Mouse (Mus musculus): Measurements from ENCODE around the gene Sesn2. TPM values are rescaled to one million over a fixed set of nuclear protein-coding genes. Genes with fewer than 3 reads are reported as not detected.

Sesn2 gene
- polyA plus RNA-seq, 1 experiment, result 21.5 TPM

GRCm38 (mm10) chr4:132473411-132473810, 36.9 kb downstream of the Sesn2 start:
- TF ChIP-seq USF1 (IDR thresholded peaks at IDR 0.05; ENCODE audit: low read depth) (no peak), MYOD1 (IDR thresholded peaks at IDR 0.05; ENCODE audit: control insufficient read depth, insufficient read length, low read depth) (no peak), MYOG (IDR thresholded peaks at IDR 0.05; ENCODE audit: control insufficient read depth, extremely low read depth, insufficient read length) (no peak), MAX (IDR thresholded peaks at IDR 0.05) (no peak), FOSL1 (IDR thresholded peaks at IDR 0.05; ENCODE audit: insufficient read depth, low read length, poor library complexity, severe bottlenecking) (no peak), CEBPB (IDR thresholded peaks at IDR 0.05; ENCODE audit: low read depth) (no peak), CTCF (IDR thresholded peaks at IDR 0.05; ENCODE audit: control insufficient read depth, insufficient read depth, insufficient read length) (no peak)
- Histone ChIP-seq H3K36me3 (ENCODE audit: control insufficient read depth, insufficient read depth) (no peaks in the 10 kb centered on the region), H3K27me3 (ENCODE audit: control insufficient read depth, insufficient read depth, insufficient read length) (no peaks in the 10 kb centered on the region), H3ac (ENCODE audit: control insufficient read depth, insufficient read length, low read depth) (no peak overlapping the region), H3K4me3 (ENCODE audit: insufficient read depth, poor library complexity, severe bottlenecking) (no peak overlapping the region), H3K79me2 (ENCODE audit: control insufficient read depth, insufficient read depth) (no peaks in the 10 kb centered on the region), H3K79me3 (ENCODE audit: low read depth) (no peaks in the 10 kb centered on the region)

- no peaks in the 10 kb centered on the region for H3K27me3 ChIP-seq (ENCODE audit: control insufficient read depth, insufficient read depth, insufficient read length)
- H3ac ChIP-seq (ENCODE audit: control insufficient read depth, insufficient read length, low read depth), result no peak overlapping the region
- H3K79me2 ChIP-seq (ENCODE audit: control insufficient read depth, insufficient read depth), result no peaks in the 10 kb centered on the region
- no peak overlapping the region for H3K4me3 ChIP-seq (ENCODE audit: insufficient read depth, poor library complexity, severe bottlenecking)
- no peaks in the 10 kb centered on the region for H3K36me3 ChIP-seq (ENCODE audit: control insufficient read depth, insufficient read depth)
- TF ChIP-seq MYOG (IDR thresholded peaks at IDR 0.05; ENCODE audit: control insufficient read depth, extremely low read depth, insufficient read length) (no peak), FOSL1 (IDR thresholded peaks at IDR 0.05; ENCODE audit: insufficient read depth, low read length, poor library complexity, severe bottlenecking) (no peak), CEBPB (IDR thresholded peaks at IDR 0.05; ENCODE audit: low read depth) (no peak), CTCF (IDR thresholded peaks at IDR 0.05; ENCODE audit: control insufficient read depth, insufficient read depth, insufficient read length) (no peak), USF1 (IDR thresholded peaks at IDR 0.05; ENCODE audit: low read depth) (no peak), MAX (IDR thresholded peaks at IDR 0.05) (no peak), MYOD1 (IDR thresholded peaks at IDR 0.05; ENCODE audit: control insufficient read depth, insufficient read length, low read depth) (no peak)
- H3K79me3 ChIP-seq (ENCODE audit: low read depth), result no peaks in the 10 kb centered on the region
Observed at GRCm38 (mm10) chr4:132469873-132470272, 40.4 kb downstream of the Sesn2 start.

GRCm38 (mm10) chr4:132464255-132464613, 46.1 kb downstream of the Sesn2 start:
- H3K27me3 ChIP-seq (ENCODE audit: control insufficient read depth, insufficient read depth, insufficient read length), result no peaks in the 10 kb centered on the region
- peaks cover 33% of the 10 kb centered on the region for H3K79me3 ChIP-seq (ENCODE audit: low read depth)
- TF ChIP-seq USF1 (IDR thresholded peaks at IDR 0.05; ENCODE audit: low read depth) (no peak), CEBPB (IDR thresholded peaks at IDR 0.05; ENCODE audit: low read depth) (no peak)

GRCm38 (mm10) chr4:132463430-132464254, 46.7 kb downstream of the Sesn2 start, which contains the start of gene Med18:
Gene Med18 (minus strand): TSS chr4:132463921.
- TF ChIP-seq MYOD1 (IDR thresholded peaks at IDR 0.05; ENCODE audit: control insufficient read depth, insufficient read length, low read depth) (no peak), FOSL1 (IDR thresholded peaks at IDR 0.05; ENCODE audit: insufficient read depth, low read length, poor library complexity, severe bottlenecking) (no peak), MYOG (IDR thresholded peaks at IDR 0.05; ENCODE audit: control insufficient read depth, extremely low read depth, insufficient read length) (no peak), USF1 (IDR thresholded peaks at IDR 0.05; ENCODE audit: low read depth) (no peak), MAX (IDR thresholded peaks at IDR 0.05) (peak; percentile 58), CEBPB (IDR thresholded peaks at IDR 0.05; ENCODE audit: low read depth) (no peak)
- H3K79me3 ChIP-seq (ENCODE audit: low read depth), result peaks cover 36% of the 10 kb centered on the region
- H3K4me3 ChIP-seq (ENCODE audit: insufficient read depth, poor library complexity, severe bottlenecking), result peak within 1 kb of the TSS; percentile 85
- peaks cover 36% of the 10 kb centered on the region for H3K36me3 ChIP-seq (ENCODE audit: control insufficient read depth, insufficient read depth)
- H3K27me3 ChIP-seq (ENCODE audit: control insufficient read depth, insufficient read depth, insufficient read length), result no peaks in the 10 kb centered on the region
- H3K79me2 ChIP-seq (ENCODE audit: control insufficient read depth, insufficient read depth), result peaks cover 51% of the 10 kb centered on the region
- peak within 1 kb of the TSS; percentile 92 for H3ac ChIP-seq (ENCODE audit: control insufficient read depth, insufficient read length, low read depth)

More at GRCm38 (mm10) chr4:132464255-132464613, 46.1 kb downstream of the Sesn2 start:
- H3K79me2 ChIP-seq (ENCODE audit: control insufficient read depth, insufficient read depth), result peaks cover 45% of the 10 kb centered on the region
- no peak overlapping the region for H3ac ChIP-seq (ENCODE audit: control insufficient read depth, insufficient read length, low read depth)
- H3K4me3 ChIP-seq (ENCODE audit: insufficient read depth, poor library complexity, severe bottlenecking), result peak overlapping the region; percentile 85
- H3K36me3 ChIP-seq (ENCODE audit: control insufficient read depth, insufficient read depth), result peaks cover 31% of the 10 kb centered on the region

GRCm38 (mm10) chr4:132462836-132463235, 47.5 kb downstream of the Sesn2 start:
- peak overlapping the region; percentile 92 for H3ac ChIP-seq (ENCODE audit: control insufficient read depth, insufficient read length, low read depth)
- H3K27me3 ChIP-seq (ENCODE audit: control insufficient read depth, insufficient read depth, insufficient read length), result no peaks in the 10 kb centered on the region
- H3K79me3 ChIP-seq (ENCODE audit: low read depth), result peaks cover 38% of the 10 kb centered on the region
- peaks cover 44% of the 10 kb centered on the region for H3K36me3 ChIP-seq (ENCODE audit: control insufficient read depth, insufficient read depth)
- peak overlapping the region; percentile 85 for H3K4me3 ChIP-seq (ENCODE audit: insufficient read depth, poor library complexity, severe bottlenecking)
- peaks cover 56% of the 10 kb centered on the region for H3K79me2 ChIP-seq (ENCODE audit: control insufficient read depth, insufficient read depth)
- TF ChIP-seq MAX (IDR thresholded peaks at IDR 0.05), result no peak
- TF ChIP-seq MYOD1 (IDR thresholded peaks at IDR 0.05; ENCODE audit: control insufficient read depth, insufficient read length, low read depth), result no peak
- no peak for TF ChIP-seq USF1 (IDR thresholded peaks at IDR 0.05; ENCODE audit: low read depth)
- TF ChIP-seq MYOG (IDR thresholded peaks at IDR 0.05; ENCODE audit: control insufficient read depth, extremely low read depth, insufficient read length), result no peak
- TF ChIP-seq FOSL1 (IDR thresholded peaks at IDR 0.05; ENCODE audit: insufficient read depth, low read length, poor library complexity, severe bottlenecking), result no peak
- TF ChIP-seq CTCF (IDR thresholded peaks at IDR 0.05; ENCODE audit: control insufficient read depth, insufficient read depth, insufficient read length), result no peak
- no peak for TF ChIP-seq CEBPB (IDR thresholded peaks at IDR 0.05; ENCODE audit: low read depth)

All from C2C12 (cell line).